Mouse (Mus musculus) hindbrain, embryonic 16.5 days (tissue): Measurements from ENCODE around the gene Reep3. TPM values are rescaled to one million over a fixed set of nuclear protein-coding genes. Genes with fewer than 3 reads are reported as not detected.
A peak's percentile ranks its signal among the peaks of the same experiment; 100 is the strongest.

ENCODE experiments used
- ATAC-seq: fragments of 200-750 bp; cut with Nextera tagmentation; 2 replicates; pipeline ENCODE4 v1.8.0; 2017; ENCODE audit warnings: moderate TSS enrichment, moderate library complexity
- H3K27ac ChIP-seq: fragments of 300-500 bp; sonication (generic); 2 replicates; pipeline ENCODE4 v1.5.1; 2014; ENCODE audit warnings: low read depth, mild to moderate bottlenecking, control low read depth, low read length, moderate library complexity
- H3K27me3 ChIP-seq: fragments of 300-500 bp; sonication (generic); replicated peaks from 2 replicates; pipeline ENCODE4 v1.6.1; 2014; ENCODE audit warnings: low read length; ENCODE audit not compliant: control insufficient read depth, insufficient read depth
- H3K36me3 ChIP-seq: fragments of 300-500 bp; sonication (generic); 2 replicates; pipeline ENCODE4 v1.6.1; 2014; ENCODE audit warnings: mild to moderate bottlenecking, low read length, moderate library complexity, mixed read lengths; ENCODE audit not compliant: control insufficient read depth, insufficient read depth
- H3K4me1 ChIP-seq: fragments of 300-500 bp; sonication (generic); 2 replicates; pipeline ENCODE4 v1.6.1; 2014; ENCODE audit warnings: low read depth, low read length; ENCODE audit not compliant: control insufficient read depth, insufficient read depth
- H3K4me2 ChIP-seq: fragments of 300-500 bp; sonication (generic); 2 replicates; pipeline ENCODE4 v1.6.1; 2014; ENCODE audit warnings: mild to moderate bottlenecking, low read length, control low read depth, moderate library complexity
- H3K4me3 ChIP-seq: fragments of 300-500 bp; sonication (generic); 2 replicates; pipeline ENCODE4 v1.5.1; 2014; ENCODE audit warnings: mild to moderate bottlenecking, low read length, control low read depth, moderate library complexity
- H3K9ac ChIP-seq: fragments of 300-500 bp; sonication (generic); 2 replicates; pipeline ENCODE4 v1.6.1; 2014; ENCODE audit warnings: low read depth, mild to moderate bottlenecking, control low read depth, low read length, moderate library complexity
- H3K9me3 ChIP-seq: fragments of 300-500 bp; sonication (generic); 2 replicates; pipeline ENCODE4 v1.6.1; 2014; ENCODE audit warnings: mild to moderate bottlenecking, low read length, moderate library complexity; ENCODE audit not compliant: control insufficient read depth
- WGBS: fragments of 180-500 bp; shearing (Covaris S2); extraction: QIAGEN DNeasy Blood & Tissue Kit; methylation state at CpG from one replicate; pipeline ENCODE4 v1.1.7; 2014; 5-methylcytosine and 5-hydroxymethylcytosine counted together
- polyA plus RNA-seq: library from polyadenylated mRNA; unstranded; fragments of >200 nt; fragmentation: Nextera tagmentation; extraction: Ambion mirVana; gene quantifications from 2 replicates; pipeline ENCODE4 v1.2.1, GENCODE M21; 2015

Gene Reep3
- polyA plus RNA-seq, 1 experiment from 2014 or later, result 32.7 TPM

DNA sequence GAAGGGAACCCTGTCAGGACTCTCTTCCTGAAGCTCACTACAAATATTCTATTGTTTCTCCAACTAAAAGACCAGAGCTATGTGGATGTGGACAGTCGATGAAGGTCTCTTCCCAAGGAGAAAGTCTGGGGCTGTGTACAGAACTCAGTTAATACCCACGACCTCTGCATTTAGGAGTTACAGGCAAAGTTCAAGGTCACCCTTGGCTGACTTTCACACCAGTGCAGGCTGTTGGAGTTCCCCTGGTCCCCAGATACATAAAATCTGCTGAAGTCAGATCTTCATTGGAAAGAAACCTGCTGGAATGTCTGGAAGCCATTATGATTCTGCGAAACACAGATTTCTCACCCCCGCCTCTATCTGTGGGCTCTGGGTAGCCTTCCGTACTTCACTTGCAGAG is 45.3 kb downstream of the Reep3 start:
- H3K27ac ChIP-seq, result peak overlapping the region; percentile 48
- no peak for ATAC-seq
- H3K27me3 ChIP-seq, result no peaks in the 10 kb centered on the region
- WGBS, result 80% methylated on average over 5 of the region's 5 CpGs
- no peak overlapping the region for H3K4me2 ChIP-seq
- no peak overlapping the region for H3K4me3 ChIP-seq
- H3K9me3 ChIP-seq, result no peaks in the 10 kb centered on the region
- no peaks in the 10 kb centered on the region for H3K36me3 ChIP-seq
- peaks cover 5% of the 10 kb centered on the region for H3K4me1 ChIP-seq
- no peak overlapping the region for H3K9ac ChIP-seq

DNA sequence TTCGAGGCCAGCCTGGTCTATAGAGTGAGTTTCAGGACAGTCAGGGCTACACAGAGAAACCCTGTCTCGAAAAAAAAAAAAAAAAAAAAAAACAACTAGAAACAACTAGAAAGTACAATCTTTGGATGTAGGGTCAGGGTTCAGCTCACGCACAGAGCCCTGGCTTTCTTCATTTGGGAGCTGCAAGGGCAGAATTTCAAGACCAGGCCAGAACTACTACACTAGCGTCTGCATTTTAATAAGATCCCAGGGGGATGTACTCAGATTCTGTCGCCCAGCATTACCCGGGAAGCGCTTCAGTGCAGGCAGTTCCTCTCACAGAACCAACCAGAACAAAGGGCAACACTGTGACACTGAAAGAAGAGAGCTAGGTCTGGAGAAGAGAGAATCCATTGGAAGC is 46.0 kb downstream of the Reep3 start:
- Histone ChIP-seq H3K9ac (no peak overlapping the region), H3K4me2 (no peak overlapping the region), H3K4me1 (peaks cover 5% of the 10 kb centered on the region), H3K4me3 (no peak overlapping the region), H3K27me3 (no peaks in the 10 kb centered on the region), H3K9me3 (no peaks in the 10 kb centered on the region), H3K27ac (peak overlapping the region; percentile 48), H3K36me3 (no peaks in the 10 kb centered on the region)
- no peak for ATAC-seq
- WGBS, result 58% methylated on average over 6 of the region's 7 CpGs

DNA sequence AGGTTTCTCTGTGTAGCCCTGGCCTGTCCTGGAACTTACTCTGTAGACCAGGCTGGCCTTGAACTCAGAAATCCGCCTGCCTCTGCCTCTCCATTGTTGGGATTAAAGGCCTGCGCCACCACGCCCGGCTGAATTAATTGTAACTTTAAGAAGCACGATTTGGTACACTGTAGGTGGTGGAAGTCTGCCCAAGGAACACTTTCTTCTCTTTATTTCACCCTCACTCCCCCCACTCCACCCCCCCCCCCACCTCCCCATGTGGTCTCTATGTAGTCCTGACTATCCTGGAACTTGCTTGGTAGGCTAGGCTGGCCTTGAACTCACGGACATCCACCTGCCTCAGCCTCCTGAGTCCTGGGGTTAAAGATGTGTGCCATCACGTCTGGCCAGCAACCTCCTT is 47.1 kb downstream of the Reep3 start:
- Histone ChIP-seq H3K4me2 (no peak overlapping the region), H3K9ac (no peak overlapping the region), H3K27ac (no peak overlapping the region), H3K27me3 (no peaks in the 10 kb centered on the region), H3K4me3 (no peak overlapping the region), H3K9me3 (no peaks in the 10 kb centered on the region), H3K4me1 (peaks cover 10% of the 10 kb centered on the region), H3K36me3 (no peaks in the 10 kb centered on the region)
- WGBS, result 91% methylated on average over 7 of the region's 7 CpGs
- no peak for ATAC-seq

DNA sequence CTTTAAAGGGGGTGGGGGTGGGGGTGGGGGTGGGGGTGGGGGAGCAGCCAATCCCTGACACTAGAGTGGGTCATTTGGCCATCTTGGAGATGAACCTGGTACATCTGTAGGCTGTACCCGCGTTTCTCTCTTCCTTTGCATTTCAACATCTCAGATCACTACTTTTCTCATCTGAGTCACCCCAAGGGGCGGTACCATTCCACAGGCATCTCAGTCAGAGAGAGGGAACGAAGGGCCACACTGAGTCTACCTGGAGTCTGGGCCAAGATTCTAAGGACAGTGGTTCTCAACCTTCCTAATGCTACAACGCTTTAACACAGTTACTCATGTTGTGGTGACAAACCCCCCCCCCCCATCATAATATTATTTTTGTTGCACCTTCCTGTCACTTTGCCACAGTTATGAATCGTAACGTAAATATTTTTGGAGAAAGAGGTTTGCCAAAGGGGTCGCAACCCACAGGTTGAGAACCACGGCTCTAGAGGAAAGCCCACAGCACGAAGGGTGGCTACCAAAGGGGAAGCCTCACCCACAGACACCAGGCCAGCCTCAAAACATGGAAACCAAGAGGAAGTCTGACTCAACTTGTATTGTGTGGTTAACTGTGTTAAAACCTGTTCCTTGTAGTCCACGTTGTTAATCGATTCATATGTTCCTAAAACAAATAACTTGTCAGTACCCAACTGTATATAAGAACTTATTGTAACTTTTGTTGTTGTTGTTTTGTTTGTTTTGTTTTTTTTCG is 47.7 kb downstream of the Reep3 start:
- no peaks in the 10 kb centered on the region for H3K27me3 ChIP-seq
- no peaks in the 10 kb centered on the region for H3K9me3 ChIP-seq
- no peak overlapping the region for H3K27ac ChIP-seq
- 95% methylated on average over 13 of the region's 13 CpGs for WGBS
- H3K36me3 ChIP-seq, result no peaks in the 10 kb centered on the region
- H3K9ac ChIP-seq, result no peak overlapping the region
- no peak overlapping the region for H3K4me2 ChIP-seq
- H3K4me3 ChIP-seq, result no peak overlapping the region
- H3K4me1 ChIP-seq, result peaks cover 10% of the 10 kb centered on the region
- ATAC-seq, result no peak

DNA sequence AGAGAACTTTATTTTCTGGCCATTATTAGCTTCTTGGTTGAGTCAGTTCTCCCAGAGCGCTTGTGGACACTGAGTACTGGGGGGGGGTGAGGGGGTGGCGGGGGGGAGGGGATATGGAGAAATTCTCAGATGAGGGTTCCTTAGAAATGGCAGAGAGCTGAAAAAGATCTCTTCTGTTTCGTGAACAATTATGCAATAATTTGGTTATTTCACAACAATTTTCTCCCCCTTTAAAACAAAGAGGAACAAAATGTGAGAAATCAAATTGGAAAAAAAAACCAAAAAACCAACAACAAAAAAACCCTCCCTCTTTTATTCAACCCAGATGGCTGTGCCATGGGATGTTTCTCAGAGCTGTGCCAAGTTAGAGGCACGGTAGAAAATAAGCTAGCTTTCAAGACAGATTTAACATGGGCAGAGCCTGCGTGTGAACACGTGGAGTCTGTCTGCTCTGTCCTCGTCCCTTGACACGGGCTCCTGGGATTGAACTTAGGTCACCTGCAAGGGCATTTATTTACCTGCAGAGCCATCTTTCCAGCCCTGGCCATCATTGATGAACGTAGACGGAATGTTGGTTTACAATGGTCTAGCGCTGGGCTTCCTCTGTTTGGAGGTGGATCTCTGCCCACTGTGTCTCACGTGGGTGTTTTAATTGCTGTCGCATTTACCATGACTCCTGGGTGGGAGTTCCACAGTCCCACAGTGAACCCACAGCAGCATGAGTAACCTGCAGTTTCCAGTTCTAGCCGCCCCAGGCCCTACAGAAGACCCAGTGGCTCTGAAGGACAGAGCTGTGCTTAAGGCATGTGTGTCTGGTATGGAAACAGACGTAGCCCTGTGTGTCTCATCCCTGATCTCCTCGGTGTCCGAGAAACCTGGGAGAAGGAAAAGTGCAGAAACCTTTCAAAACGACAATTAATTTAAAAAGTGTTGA is 48.8 kb downstream of the Reep3 start:
- WGBS, result 71% methylated on average over 18 of the region's 18 CpGs
- H3K36me3 ChIP-seq, result no peaks in the 10 kb centered on the region
- peak overlapping the region; percentile 61 for H3K27ac ChIP-seq
- no peak overlapping the region for H3K4me2 ChIP-seq
- no peaks in the 10 kb centered on the region for H3K9me3 ChIP-seq
- H3K4me1 ChIP-seq, result peaks cover 10% of the 10 kb centered on the region
- H3K9ac ChIP-seq, result no peak overlapping the region
- H3K4me3 ChIP-seq, result no peak overlapping the region
- no peaks in the 10 kb centered on the region for H3K27me3 ChIP-seq
- ATAC-seq, result no peak

DNA sequence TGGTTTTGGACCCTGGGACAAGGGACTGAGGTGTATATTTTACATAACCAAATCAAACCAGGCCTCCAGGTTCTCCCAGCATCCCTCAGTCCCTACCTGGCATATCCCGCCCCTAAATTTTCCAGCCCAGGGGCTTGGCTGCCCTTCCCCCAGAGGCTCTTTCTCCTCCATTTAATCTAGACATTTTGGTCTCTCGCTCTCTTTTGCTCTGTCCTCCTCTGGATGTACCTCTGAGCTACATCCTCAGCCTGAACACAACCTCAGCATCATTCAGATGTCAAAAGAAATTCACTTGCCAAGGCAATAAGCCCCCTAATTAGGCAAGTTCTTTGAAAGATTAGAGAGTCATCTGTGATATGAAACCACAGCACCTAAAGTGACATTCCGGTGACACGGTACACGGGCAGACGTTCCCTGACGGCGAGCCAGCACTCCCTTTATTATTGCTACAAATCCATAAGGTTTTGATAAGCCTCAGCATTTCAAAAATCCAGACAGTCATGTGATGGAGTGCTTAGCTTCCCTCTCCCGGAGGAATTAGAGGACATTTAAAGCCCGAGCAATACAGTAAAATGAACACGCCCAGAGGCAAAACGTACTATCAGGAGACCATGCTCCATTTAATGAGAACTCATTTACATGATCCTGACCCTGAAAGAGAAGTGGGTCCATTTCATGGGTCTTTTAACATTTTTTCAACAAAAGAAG is 51.4 kb downstream of the Reep3 start:
- Histone ChIP-seq H3K27ac (no peak overlapping the region), H3K4me1 (peaks cover 10% of the 10 kb centered on the region), H3K27me3 (no peaks in the 10 kb centered on the region), H3K36me3 (no peaks in the 10 kb centered on the region), H3K4me3 (no peak overlapping the region), H3K9ac (no peak overlapping the region), H3K9me3 (no peaks in the 10 kb centered on the region), H3K4me2 (0 out of 2 replicates have a peak overlapping the region, but pooled peaks have one; percentile 15)
- ATAC-seq, result peak; percentile 46; the same call in 1 of the 2 replicates
- 32% methylated on average over 12 of the region's 12 CpGs for WGBS

DNA sequence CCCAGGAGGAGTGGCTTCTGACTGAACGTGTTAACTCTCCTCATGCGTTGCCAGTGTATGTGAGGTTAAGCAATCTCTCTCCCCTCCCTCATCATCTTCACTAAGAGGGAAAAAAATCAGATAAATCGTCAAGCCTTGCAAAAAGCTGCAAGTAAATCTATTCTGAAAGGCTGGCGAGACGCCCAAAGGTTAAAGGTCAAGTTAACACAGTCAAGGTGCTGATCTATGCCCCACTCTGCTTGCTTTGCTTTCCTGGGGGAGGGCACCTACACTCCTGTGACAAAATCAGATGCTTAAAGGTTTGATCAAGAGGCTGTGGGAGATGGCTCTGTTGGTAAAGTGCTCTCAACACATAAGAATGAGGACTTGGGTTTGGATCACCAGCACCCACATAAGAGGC is 52.4 kb downstream of the Reep3 start:
- Histone ChIP-seq H3K9ac (no peak overlapping the region), H3K36me3 (no peaks in the 10 kb centered on the region), H3K27me3 (no peaks in the 10 kb centered on the region), H3K9me3 (no peaks in the 10 kb centered on the region), H3K4me2 (no peak overlapping the region), H3K27ac (no peak overlapping the region), H3K4me3 (no peak overlapping the region), H3K4me1 (peaks cover 10% of the 10 kb centered on the region)
- no peak for ATAC-seq
- 68% methylated on average over 5 of the region's 5 CpGs for whole genome bisulfite sequencing

DNA sequence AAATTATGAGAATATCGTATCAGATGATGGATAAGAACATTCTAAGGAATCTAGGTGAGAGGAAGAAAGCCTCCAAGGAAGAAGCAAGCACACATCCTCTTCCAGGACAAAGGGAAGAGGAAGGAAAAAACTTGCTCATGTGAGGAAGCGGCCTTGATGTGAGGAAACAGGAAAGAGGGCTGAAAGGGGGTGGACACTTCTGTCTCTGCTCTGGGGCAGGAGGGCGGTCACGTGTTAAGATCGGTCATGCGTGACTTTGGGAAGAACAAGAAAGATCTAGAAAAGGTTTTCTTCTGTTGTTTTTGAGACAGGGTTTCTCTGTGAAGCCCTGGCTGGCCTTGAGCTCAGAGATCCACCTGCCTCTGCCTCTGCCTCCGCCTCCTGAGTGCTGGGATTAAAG is 53.5 kb downstream of the Reep3 start:
- peaks cover 10% of the 10 kb centered on the region for H3K4me1 ChIP-seq
- H3K27me3 ChIP-seq, result no peaks in the 10 kb centered on the region
- no peak overlapping the region for H3K27ac ChIP-seq
- H3K4me3 ChIP-seq, result no peak overlapping the region
- WGBS, result 82% methylated on average over 7 of the region's 7 CpGs
- no peak for ATAC-seq
- no peaks in the 10 kb centered on the region for H3K36me3 ChIP-seq
- no peak overlapping the region for H3K4me2 ChIP-seq
- H3K9me3 ChIP-seq, result no peaks in the 10 kb centered on the region
- no peak overlapping the region for H3K9ac ChIP-seq

DNA sequence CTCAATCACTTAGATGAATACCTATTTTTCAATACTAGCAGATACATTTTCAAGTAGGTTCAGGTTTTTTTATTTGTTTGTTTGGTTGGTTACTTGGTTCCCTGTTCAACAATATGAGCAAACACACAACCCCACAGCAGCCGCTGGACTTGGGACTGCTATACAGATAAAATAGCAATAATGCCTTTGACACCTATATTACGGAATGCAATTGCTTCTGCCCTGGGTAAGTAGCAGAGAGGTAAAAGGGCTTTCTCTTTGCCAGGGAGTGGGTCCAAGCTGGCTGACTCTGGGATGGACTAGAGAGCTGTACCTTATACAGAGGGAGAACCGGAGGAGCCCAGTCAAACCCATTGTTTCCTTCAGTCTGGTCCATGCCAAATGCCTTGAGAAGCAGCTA is 56.3 kb downstream of the Reep3 start:
- WGBS, result 86% methylated on average over 3 of the region's 3 CpGs
- H3K9me3 ChIP-seq, result no peaks in the 10 kb centered on the region
- H3K4me2 ChIP-seq, result no peak overlapping the region
- no peak for ATAC-seq
- H3K36me3 ChIP-seq, result no peaks in the 10 kb centered on the region
- H3K27ac ChIP-seq, result no peak overlapping the region
- peaks cover 2% of the 10 kb centered on the region for H3K4me1 ChIP-seq
- no peaks in the 10 kb centered on the region for H3K27me3 ChIP-seq
- no peak overlapping the region for H3K9ac ChIP-seq
- H3K4me3 ChIP-seq, result no peak overlapping the region
